Mouse (Mus musculus) bone marrow macrophage, adult 2 months (primary cell): ENCODE measurements around the gene Csf1.

Experiments used
- CTCF ChIP-seq: IDR thresholded peaks from 2 replicates; pipeline ENCODE4 v1.5.1; 2012; ENCODE audit warnings: low read depth, mild to moderate bottlenecking, low read length, moderate library complexity
- POLR2A ChIP-seq: IDR thresholded peaks from 2 replicates; pipeline ENCODE4 v1.6.1; 2012; ENCODE audit warnings: mild to moderate bottlenecking, low read depth, low read length, borderline replicate concordance

- TF ChIP-seq POLR2A: no peak
- TF ChIP-seq CTCF: no peak
Observed at GRCm38 (mm10) chr3:107759929-107760581, at the start of gene Csf1.
